Mouse (Mus musculus) embryo, embryonic 10 days (tissue): ENCODE results near the gene Usp46.
"Not testable (repeated sequence)": the region's sequence is repeated elsewhere in the genome, so short reads cannot be mapped to it uniquely, and the experiment has no call there.

Experiments
- DNase-seq: peaks from one replicate; pipeline ENCODE4 v3.0.0-alpha.2; 2015; ENCODE audit warnings: low spot score

The Usp46 gene

GRCm38 (mm10) chr5:74020506-74020905 is 47.7 kb downstream of the Usp46 start:
- no peak for DNase-seq

DNA sequence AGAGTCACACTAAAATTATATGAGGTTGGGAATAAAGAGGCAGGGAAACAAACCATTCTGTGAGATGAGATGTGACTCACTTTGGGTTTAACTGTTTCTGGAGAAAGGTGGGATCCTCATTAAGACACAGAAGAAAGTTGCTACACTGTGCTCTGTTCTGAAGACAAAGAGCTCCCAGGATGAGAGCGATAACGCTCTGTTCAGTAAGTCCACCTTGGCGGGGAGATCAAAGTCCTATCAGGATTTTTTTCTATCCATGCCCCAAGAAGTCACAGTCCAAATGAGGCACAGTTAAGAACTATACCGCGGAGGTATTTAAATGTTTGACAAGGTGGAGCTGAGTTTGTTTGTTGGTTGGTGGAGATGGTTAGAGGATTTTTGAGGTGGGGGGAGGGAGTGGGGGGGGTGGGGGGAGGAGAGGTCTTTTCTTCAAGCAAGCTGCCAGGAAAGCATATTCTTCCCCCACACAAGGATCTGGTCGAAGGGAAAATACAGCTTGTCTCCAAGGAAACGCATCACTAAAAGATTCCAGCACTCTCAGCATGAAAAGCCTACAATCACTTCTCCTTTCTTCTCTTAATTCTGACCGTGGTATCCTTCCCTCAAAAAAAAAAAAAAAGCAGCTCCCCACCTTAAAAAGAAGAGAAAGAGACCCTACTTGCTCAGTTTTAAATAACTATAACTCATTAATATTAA is 49.2 kb downstream of the Usp46 start:
- no peak for DNase-seq

DNA sequence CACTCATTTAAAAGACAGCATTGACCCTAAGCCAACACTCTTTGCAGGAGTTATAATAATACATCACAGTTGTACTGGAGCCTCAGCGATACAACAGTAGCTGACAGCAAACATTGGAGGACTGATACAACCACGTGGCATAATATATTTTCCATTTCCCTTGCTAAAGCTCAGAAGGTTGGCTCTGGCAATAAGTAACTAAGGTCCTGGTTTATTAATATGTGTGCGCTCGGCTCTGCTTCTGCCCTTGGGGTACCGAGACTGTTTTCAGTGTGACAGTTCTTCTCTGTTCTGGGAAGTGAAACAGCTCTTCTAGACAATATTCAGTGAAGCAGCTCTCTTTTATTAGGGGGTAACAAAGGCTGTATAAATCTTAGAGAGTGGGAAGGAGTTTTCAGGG is 50.7 kb downstream of the Usp46 start:
- no peak for DNase-seq

- no peak for DNase-seq
These were observed 56.6 kb downstream of the Usp46 start for GRCm38 (mm10) chr5:74011629-74012028.

- no peak for DNase-seq
These were observed 60.6 kb downstream of the Usp46 start for GRCm38 (mm10) chr5:74007492-74008070.

GRCm38 (mm10) chr5:74005936-74006335 is 62.3 kb downstream of the Usp46 start:
- DNase-seq: no peak

DNA sequence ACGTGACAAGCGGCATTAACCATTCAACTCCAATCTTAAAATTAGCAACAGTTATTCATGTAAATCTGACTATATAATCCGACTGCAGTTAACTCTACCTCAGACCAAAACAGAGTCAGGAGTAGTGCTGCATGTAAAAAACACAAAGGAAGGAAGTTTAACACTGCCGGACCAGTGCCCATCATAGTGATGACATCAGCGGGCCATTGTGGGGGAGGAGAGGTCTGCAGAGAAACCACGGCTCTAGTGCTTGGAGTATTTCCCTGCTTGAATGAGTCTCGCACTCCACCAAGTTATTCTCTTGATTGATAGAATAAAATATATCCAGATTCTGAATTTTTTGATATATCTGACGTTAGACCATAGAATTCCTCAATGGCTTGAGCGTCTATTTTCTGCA is 66.5 kb downstream of the Usp46 start:
- DNase-seq: no peak

GRCm38 (mm10) chr5:73998966-73999365 is 69.3 kb downstream of the Usp46 start:
- no peak for DNase-seq

- no peak for DNase-seq
These were observed 73.4 kb downstream of the Usp46 start for GRCm38 (mm10) chr5:73994850-73995249.

GRCm38 (mm10) chr5:73993538-73993937 is 74.7 kb downstream of the Usp46 start:
- DNase-seq: no peak

DNA sequence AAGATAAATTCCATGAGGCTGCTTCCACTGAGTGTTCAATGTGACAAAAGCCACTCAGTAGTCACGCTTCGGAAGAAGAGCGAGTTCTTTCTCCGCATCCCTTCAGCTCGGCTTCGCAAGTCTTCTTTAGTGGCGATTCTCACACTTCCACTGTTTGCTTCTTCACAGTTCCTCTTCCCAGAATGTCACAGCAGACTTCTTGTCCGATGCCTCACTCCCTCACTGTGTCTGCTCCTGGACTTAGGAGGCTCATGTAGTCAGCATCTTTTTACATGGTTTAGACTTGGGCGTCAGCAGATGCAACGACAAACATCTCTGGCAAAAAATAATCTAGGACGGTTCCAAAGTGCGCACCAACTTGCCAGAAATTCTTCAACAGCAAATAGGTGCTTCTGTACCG is 75.9 kb downstream of the Usp46 start:
- no peak for DNase-seq

DNA sequence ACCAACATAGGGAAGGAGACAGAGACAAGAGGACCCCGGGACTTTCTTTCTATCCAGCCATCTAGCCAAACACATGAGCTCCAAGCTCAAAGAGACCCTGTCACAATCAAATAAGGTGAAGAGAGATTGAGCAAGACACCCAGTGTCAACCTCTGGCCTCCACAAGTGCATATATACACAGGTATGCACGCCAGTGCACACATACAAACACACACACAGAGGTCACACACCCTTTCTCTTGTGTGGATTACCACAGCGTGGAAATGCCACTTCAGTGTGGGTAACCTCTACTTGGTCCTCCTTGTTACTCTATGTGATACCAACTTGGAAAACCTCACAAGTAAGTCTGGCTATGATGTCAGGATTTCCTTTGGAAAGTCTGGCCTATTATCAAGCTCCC is 78.7 kb downstream of the Usp46 start:
- DNase-seq: no peak

DNA sequence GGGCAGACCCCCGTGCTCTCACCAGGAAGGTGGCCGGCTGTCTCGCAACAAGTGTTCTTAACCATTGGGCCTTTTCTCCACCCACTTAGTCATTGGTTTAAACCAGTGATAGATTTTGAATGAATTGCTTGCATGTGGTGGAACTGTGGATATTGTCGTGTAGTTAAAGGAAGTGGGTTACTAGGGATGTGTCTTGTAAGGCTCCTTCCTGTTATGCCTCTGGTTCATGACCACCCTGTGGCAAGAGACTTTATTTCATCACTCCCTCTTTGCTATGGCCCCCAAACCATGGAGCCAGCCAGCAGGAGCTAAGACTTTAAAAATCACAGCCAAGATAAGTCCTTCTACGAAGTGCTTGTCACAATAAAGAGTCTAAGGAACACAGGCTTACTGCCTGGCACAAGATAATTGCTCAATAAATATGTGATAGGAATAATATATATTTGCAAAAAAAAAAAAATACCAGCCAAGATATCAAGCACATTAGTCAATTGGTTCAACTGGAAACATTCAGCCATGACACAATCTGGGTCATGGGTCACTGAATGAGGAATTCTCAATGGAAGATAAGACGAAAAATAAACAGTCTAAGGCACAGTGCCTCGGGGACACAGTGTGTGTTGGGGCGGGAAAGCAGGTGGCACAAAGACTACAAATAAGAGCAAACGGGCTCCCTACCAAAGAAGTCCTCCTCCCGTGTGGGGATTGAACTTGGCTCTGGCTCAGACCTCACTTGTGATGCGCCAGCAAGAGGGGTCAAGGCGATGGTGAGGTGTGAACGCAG is 80.3 kb downstream of the Usp46 start:
- DNase-seq: no peak

DNA sequence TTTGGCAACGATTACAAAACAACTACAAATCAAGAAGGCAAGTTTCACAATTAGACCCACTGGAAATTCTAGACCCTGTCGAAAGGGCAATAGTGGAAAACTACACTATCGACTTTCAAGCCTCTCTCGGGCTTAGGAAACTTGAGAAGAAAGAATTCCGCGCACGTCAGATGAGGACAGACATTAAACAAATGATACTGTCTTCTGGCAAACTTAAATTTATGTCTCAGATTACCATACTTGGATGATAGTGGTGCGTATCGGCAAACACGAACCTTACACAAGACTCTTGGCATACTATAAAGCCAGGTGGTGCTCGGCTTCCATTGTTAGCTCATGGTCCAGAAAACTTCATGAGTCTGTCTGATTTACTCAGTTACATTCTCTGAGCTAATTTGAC is 90.8 kb downstream of the Usp46 start:
- DNase-seq: no peak

DNA sequence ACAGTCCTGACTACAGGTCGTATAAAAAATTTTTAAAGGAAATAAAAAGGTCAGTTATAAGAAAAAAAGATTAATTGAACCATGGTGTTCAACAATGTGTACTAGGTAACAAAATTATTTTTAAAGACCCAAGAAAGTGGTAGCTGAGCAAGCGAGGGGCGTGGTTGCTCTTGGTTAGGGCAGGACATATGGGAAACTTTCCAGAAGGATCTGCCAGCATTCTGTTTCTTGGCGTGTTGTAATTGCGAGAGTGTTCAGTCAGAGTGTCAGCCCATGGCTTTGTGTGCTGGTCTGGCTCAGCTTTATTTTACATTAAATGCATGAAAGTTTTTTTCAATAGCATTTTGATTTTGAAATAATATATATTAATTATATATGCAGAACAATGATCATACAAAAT is 96.5 kb downstream of the Usp46 start:
- no peak for DNase-seq

DNA sequence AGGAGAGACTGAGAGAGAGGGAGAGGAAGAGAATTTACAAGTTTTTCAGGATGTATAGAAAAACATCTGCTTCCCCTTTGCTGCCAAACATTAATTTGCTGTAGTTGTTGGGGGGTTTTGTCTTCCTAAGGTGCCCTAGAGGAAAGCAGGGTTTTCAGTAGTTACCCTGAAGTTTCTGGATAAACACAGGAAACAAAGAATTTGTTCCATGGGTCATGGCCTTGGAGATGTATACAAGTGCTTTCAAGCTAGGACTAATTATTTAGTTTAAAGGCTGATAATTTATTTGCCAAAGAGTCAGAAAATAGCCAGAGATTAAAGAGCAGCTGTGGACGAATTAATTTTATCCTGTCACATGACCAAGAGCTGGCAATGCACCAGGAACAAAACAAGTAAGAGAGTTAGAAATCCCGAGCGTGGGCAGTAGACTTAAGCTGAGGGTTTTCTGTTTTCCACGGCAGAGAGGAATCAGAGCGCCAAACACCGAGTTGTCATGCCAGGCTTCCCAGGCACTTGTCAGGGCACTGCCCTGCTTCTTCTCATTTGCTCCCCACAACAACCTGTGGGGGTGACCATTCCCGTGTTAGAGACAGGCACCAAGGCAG is 98.1 kb downstream of the Usp46 start:
- no peak for DNase-seq

DNA sequence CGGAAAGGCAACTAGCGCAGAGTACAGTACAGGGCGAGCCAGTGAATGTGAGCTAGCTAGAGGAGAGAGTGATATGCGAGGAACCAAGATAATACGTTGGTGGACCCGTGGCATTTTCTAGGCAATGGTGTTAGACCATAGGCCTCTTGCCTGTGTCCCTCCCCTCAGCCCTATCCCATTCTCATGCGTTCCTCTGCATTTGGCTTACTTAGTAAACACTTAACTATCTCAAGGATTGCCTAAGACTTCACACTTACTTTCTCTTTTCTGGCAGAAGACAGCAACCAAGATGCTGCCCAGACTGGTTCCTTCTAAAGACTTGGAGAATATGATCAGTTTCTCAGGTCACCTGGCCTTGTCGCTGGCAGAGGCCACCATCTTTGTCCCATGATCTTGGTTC is 98.9 kb downstream of the Usp46 start:
- DNase-seq: no peak

DNA sequence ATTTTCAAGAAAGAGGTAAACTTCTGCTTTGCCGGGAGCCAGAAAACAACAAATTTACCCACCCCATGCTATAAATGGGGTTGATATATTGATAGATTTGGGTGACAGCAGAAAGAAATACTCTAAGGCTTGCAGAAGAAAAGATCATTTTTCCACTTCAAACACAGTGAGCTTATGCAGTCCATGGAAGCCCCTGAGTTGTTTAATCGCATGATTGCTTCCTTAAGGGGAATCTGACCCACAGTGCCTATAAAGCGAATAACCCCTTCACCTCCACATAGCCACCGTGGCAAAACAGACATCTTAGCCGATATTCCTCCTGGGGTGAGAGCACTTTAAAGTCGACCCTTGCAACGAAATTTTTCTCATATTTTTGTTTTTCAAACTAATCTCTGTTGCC is 108.5 kb downstream of the Usp46 start:
- no peak for DNase-seq

DNA sequence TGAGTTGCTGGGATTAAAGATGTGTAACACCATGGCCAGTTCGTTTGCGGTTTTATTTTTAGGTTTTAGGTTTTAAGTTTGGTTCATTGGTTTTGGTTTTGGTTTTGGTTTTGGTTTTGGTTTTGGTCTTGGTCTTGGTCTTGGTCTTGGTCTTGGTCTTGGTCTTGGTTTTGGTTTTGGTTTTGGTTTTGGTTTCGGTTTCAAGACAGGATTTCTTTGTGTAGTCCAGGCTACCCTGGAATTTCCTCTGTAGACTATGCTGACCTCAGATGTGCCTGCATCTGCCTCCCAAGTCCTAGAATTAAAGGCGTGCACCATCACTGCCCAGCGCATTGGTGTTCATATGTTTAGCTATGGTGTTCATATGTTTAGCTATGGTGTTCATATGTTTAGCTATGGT is 109.6 kb downstream of the Usp46 start:
- not testable (repeated sequence) for DNase-seq

DNA sequence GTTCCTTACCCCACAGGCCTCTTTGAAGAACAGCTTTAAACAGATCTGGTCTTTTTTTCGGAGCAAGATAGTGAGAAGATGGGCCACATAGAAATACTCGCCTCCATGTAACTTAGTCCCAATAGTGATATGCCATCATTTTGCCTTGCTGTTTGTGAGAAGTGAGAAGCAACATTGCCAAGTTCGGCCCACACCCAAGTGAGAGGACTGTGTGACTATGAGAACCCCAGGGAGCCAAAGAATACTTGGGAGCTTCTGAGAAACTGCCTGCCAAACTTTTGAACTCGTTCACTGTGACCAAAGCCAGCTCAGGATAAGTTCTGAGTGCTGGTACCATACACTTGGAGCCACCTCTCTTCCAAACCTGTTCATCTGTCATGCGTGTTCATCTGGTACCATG is 110.1 kb downstream of the Usp46 start:
- no peak for DNase-seq

DNA sequence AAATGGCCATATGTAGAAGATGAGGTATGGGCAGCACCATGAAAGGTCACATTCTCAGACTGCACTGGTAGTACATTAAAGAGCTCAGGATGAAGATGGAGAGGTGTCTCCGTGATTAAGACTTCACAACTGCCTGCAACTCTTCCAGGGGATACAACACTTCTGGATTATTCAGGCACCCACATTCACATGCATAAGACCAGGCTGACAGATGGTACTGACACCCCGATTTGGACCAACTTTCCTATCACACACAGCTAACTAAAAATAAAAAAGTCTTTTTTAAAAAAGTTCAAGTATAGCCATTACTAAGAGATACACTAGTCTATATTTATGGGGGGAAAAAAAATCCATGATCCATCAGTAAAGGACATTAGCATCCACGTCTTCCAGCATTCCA is 112.5 kb downstream of the Usp46 start:
- no peak for DNase-seq

GRCm38 (mm10) chr5:73955005-73955404 is 113.2 kb downstream of the Usp46 start:
- DNase-seq: no peak

- DNase-seq: no peak
These were observed 115.1 kb downstream of the Usp46 start for GRCm38 (mm10) chr5:73953066-73953614.
